Mouse (Mus musculus) intestine, embryonic 15.5 days (tissue): Measurements from ENCODE around the gene Tmem151b. TPM values are rescaled to one million over a fixed set of nuclear protein-coding genes. Genes with fewer than 3 reads are reported as not detected.

Source experiments
- ATAC-seq: fragments of 200-750 bp; cut with Nextera tagmentation; 2 replicates; pipeline ENCODE4 v1.8.0; 2017; ENCODE audit warnings: moderate TSS enrichment, moderate library complexity
- H3K27ac ChIP-seq: fragments of 300-500 bp; sonication (generic); 2 replicates; pipeline ENCODE4 v1.5.1; 2015; ENCODE audit warnings: mild to moderate bottlenecking, inconsistent platforms
- H3K27me3 ChIP-seq: fragments of 300-500 bp; sonication (generic); replicated peaks from 2 replicates; pipeline ENCODE4 v1.6.1; 2015; ENCODE audit warnings: inconsistent platforms
- H3K36me3 ChIP-seq: fragments of 300-500 bp; sonication (generic); 2 replicates; pipeline ENCODE4 v1.6.1; 2015; ENCODE audit warnings: inconsistent platforms
- H3K4me1 ChIP-seq: fragments of 300-500 bp; sonication (generic); replicated peaks from 2 replicates; pipeline ENCODE4 v1.6.1; 2015; ENCODE audit warnings: inconsistent platforms
- H3K4me2 ChIP-seq: fragments of 300-500 bp; sonication (generic); replicated peaks from 2 replicates; pipeline ENCODE4 v1.6.1; 2015; ENCODE audit warnings: mild to moderate bottlenecking, inconsistent platforms
- H3K4me3 ChIP-seq: fragments of 300-500 bp; sonication (generic); replicated peaks from 2 replicates; pipeline ENCODE4 v1.5.1; 2015; ENCODE audit warnings: inconsistent platforms
- H3K9ac ChIP-seq: fragments of 300-500 bp; sonication (generic); 2 replicates; pipeline ENCODE4 v1.6.1; 2015; ENCODE audit warnings: inconsistent platforms
- H3K9me3 ChIP-seq: fragments of 300-500 bp; sonication (generic); 2 replicates; pipeline ENCODE4 v1.6.1; 2016; ENCODE audit warnings: inconsistent platforms
- WGBS: fragments of 180-500 bp; shearing (Covaris S2); methylation state at CpG from one replicate; pipeline ENCODE4 v1.1.7; 2015; 5-methylcytosine and 5-hydroxymethylcytosine counted together
- polyA plus RNA-seq: library from polyadenylated mRNA; unstranded; fragments of >200 nt; fragmentation: Nextera tagmentation; extraction: Ambion mirVana; gene quantifications from 2 replicates; pipeline ENCODE4 v1.2.1, GENCODE M21; 2015

Gene Tmem151b
- polyA plus RNA-seq, 1 experiment from 2014 or later, result 2.7 TPM

- Histone ChIP-seq H3K4me3 (no peak overlapping the region), H3K27ac (no peak overlapping the region), H3K9ac (no peak overlapping the region), H3K27me3 (no peaks in the 10 kb centered on the region), H3K4me1 (peaks cover 25% of the 10 kb centered on the region), H3K9me3 (no peaks in the 10 kb centered on the region), H3K36me3 (peaks cover 4% of the 10 kb centered on the region; the same call in 1 of the 2 replicates), H3K4me2 (no peak overlapping the region)
- 94% methylated on average over 6 of the region's 6 CpGs for WGBS
- ATAC-seq, result no peak
Measured at GRCm38 (mm10) chr17:45582188-45582587, 32.7 kb upstream of the Tmem151b start.

- H3K4me3 ChIP-seq, result no peak overlapping the region
- 11% methylated on average over 2 of the region's 2 CpGs for WGBS
- H3K9ac ChIP-seq, result no peak overlapping the region
- 0 out of 2 replicates have a peak, but pooled peaks have one; percentile 29 for ATAC-seq
- no peak overlapping the region for H3K4me2 ChIP-seq
- peaks cover 25% of the 10 kb centered on the region for H3K4me1 ChIP-seq
- H3K9me3 ChIP-seq, result no peaks in the 10 kb centered on the region
- no peak overlapping the region; the same call in 1 of the 2 replicates for H3K27ac ChIP-seq
- H3K36me3 ChIP-seq, result no peaks in the 10 kb centered on the region
- H3K27me3 ChIP-seq, result no peaks in the 10 kb centered on the region
Measured at GRCm38 (mm10) chr17:45581567-45581983, 32.1 kb upstream of the Tmem151b start.

GRCm38 (mm10) chr17:45580958-45581477, 31.5 kb upstream of the Tmem151b start:
- Histone ChIP-seq H3K4me1 (peaks cover 25% of the 10 kb centered on the region), H3K9me3 (no peaks in the 10 kb centered on the region), H3K36me3 (no peaks in the 10 kb centered on the region), H3K27me3 (no peaks in the 10 kb centered on the region), H3K4me2 (no peak overlapping the region; the same call in 1 of the 2 replicates), H3K27ac (peak overlapping the region; percentile 32; the same call in 1 of the 2 replicates), H3K4me3 (no peak overlapping the region), H3K9ac (no peak overlapping the region)
- WGBS, result 27% methylated on average over 12 of the region's 12 CpGs
- peak; percentile 42 for ATAC-seq

GRCm38 (mm10) chr17:45579554-45579953, 30.1 kb upstream of the Tmem151b start:
- WGBS, result 80% methylated on average over 4 of the region's 4 CpGs
- H3K27ac ChIP-seq, result no peak overlapping the region
- no peak for ATAC-seq

GRCm38 (mm10) chr17:45578843-45579242, 29.4 kb upstream of the Tmem151b start:
- no peak for ATAC-seq
- no peaks in the 10 kb centered on the region for H3K9me3 ChIP-seq
- no peaks in the 10 kb centered on the region for H3K27me3 ChIP-seq

More at GRCm38 (mm10) chr17:45579554-45579953, 30.1 kb upstream of the Tmem151b start:
- Histone ChIP-seq H3K36me3 (no peaks in the 10 kb centered on the region), H3K4me3 (no peak overlapping the region), H3K4me1 (peaks cover 20% of the 10 kb centered on the region), H3K4me2 (no peak overlapping the region), H3K9me3 (no peaks in the 10 kb centered on the region), H3K9ac (no peak overlapping the region), H3K27me3 (no peaks in the 10 kb centered on the region)

GRCm38 (mm10) chr17:45578242-45578641, 28.8 kb upstream of the Tmem151b start:
- no peaks in the 10 kb centered on the region for H3K27me3 ChIP-seq
- H3K9me3 ChIP-seq, result no peaks in the 10 kb centered on the region
- no peak overlapping the region for H3K4me3 ChIP-seq
- peaks cover 19% of the 10 kb centered on the region for H3K4me1 ChIP-seq
- 59% methylated on average over 5 of the region's 5 CpGs for WGBS
- no peak for ATAC-seq
- no peaks in the 10 kb centered on the region for H3K36me3 ChIP-seq
- H3K9ac ChIP-seq, result no peak overlapping the region
- H3K4me2 ChIP-seq, result no peak overlapping the region
- no peak overlapping the region; the same call in 1 of the 2 replicates for H3K27ac ChIP-seq

More at GRCm38 (mm10) chr17:45578843-45579242, 29.4 kb upstream of the Tmem151b start:
- H3K4me3 ChIP-seq, result no peak overlapping the region
- 77% methylated on average over 7 of the region's 7 CpGs for WGBS
- H3K4me2 ChIP-seq, result no peak overlapping the region
- peaks cover 19% of the 10 kb centered on the region for H3K4me1 ChIP-seq
- no peak overlapping the region for H3K27ac ChIP-seq
- no peaks in the 10 kb centered on the region for H3K36me3 ChIP-seq
- H3K9ac ChIP-seq, result no peak overlapping the region

- Histone ChIP-seq H3K27me3 (no peaks in the 10 kb centered on the region), H3K36me3 (peaks cover 12% of the 10 kb centered on the region), H3K4me3 (no peak overlapping the region), H3K9me3 (no peaks in the 10 kb centered on the region), H3K4me2 (peak overlapping the region; percentile 78), H3K4me1 (peaks cover 18% of the 10 kb centered on the region), H3K27ac (peak overlapping the region; percentile 96), H3K9ac (peak overlapping the region; percentile 21)
- 90% methylated on average over 8 of the region's 8 CpGs for WGBS
- ATAC-seq, result no peak
Measured at GRCm38 (mm10) chr17:45575123-45575897, 25.8 kb upstream of the Tmem151b start.

- H3K36me3 ChIP-seq, result peaks cover 22% of the 10 kb centered on the region
- peak; percentile 70 for ATAC-seq
- peak overlapping the region; percentile 84 for H3K9ac ChIP-seq
- peaks cover 18% of the 10 kb centered on the region for H3K4me1 ChIP-seq
- H3K9me3 ChIP-seq, result no peaks in the 10 kb centered on the region
- H3K27me3 ChIP-seq, result no peaks in the 10 kb centered on the region
- WGBS, result 3% methylated on average over 17 of the region's 17 CpGs
- H3K27ac ChIP-seq, result peak overlapping the region; percentile 96
- H3K4me2 ChIP-seq, result peak overlapping the region; percentile 78
- peak overlapping the region; percentile 85 for H3K4me3 ChIP-seq
Measured at GRCm38 (mm10) chr17:45574129-45574761, 24.8 kb upstream of the Tmem151b start.

GRCm38 (mm10) chr17:45573780-45574123, 24.3 kb upstream of the Tmem151b start:
- peak overlapping the region; percentile 78 for H3K4me2 ChIP-seq
- peak overlapping the region; percentile 84 for H3K9ac ChIP-seq
- H3K4me1 ChIP-seq, result peaks cover 20% of the 10 kb centered on the region
- peaks cover 27% of the 10 kb centered on the region for H3K36me3 ChIP-seq
- no peaks in the 10 kb centered on the region for H3K9me3 ChIP-seq
- under 1% methylated on average over 18 of the region's 18 CpGs for WGBS
- peak overlapping the region; percentile 96 for H3K27ac ChIP-seq
- H3K27me3 ChIP-seq, result no peaks in the 10 kb centered on the region
- H3K4me3 ChIP-seq, result peak overlapping the region; percentile 85
- peak; percentile 75 for ATAC-seq

GRCm38 (mm10) chr17:45573087-45573779, 23.8 kb upstream of the Tmem151b start, which contains the start of gene Hsp90ab1:
Hsp90ab1 (minus strand) TSS chr17:45573271.
- Histone ChIP-seq H3K27ac (peak within 1 kb of the TSS; percentile 96), H3K27me3 (no peaks in the 10 kb centered on the region), H3K36me3 (peaks cover 31% of the 10 kb centered on the region), H3K9me3 (no peaks in the 10 kb centered on the region), H3K4me2 (peak within 1 kb of the TSS; percentile 78), H3K4me3 (peak within 1 kb of the TSS; percentile 85), H3K4me1 (peaks cover 17% of the 10 kb centered on the region), H3K9ac (peak within 1 kb of the TSS; percentile 98)
- WGBS, result under 1% methylated on average over 41 of the region's 41 CpGs
- peak; percentile 81 for ATAC-seq

GRCm38 (mm10) chr17:45572103-45573086, 22.9 kb upstream of the Tmem151b start:
- H3K9ac ChIP-seq, result peak overlapping the region; percentile 98
- H3K27ac ChIP-seq, result peak overlapping the region; percentile 96
- H3K27me3 ChIP-seq, result no peaks in the 10 kb centered on the region
- WGBS, result under 1% methylated on average over 55 of the region's 57 CpGs
- H3K4me3 ChIP-seq, result peak overlapping the region; percentile 85
- ATAC-seq, result peak; percentile 66
- no peaks in the 10 kb centered on the region for H3K9me3 ChIP-seq
- peaks cover 38% of the 10 kb centered on the region for H3K36me3 ChIP-seq
- H3K4me1 ChIP-seq, result peaks cover 21% of the 10 kb centered on the region
- peak overlapping the region; percentile 78 for H3K4me2 ChIP-seq
